Mouse (Mus musculus): ENCODE data around the gene Slc12a7. TPM values are rescaled to one million over a fixed set of nuclear protein-coding genes. Genes with fewer than 3 reads are reported as not detected.
"Not testable (repeated sequence)": the region's sequence is repeated elsewhere in the genome, so short reads cannot be mapped to it uniquely, and the experiment has no call there.

The Slc12a7 gene
- polyA plus RNA-seq, 1 experiment from 2014 or later, result 14.7 TPM

DNA sequence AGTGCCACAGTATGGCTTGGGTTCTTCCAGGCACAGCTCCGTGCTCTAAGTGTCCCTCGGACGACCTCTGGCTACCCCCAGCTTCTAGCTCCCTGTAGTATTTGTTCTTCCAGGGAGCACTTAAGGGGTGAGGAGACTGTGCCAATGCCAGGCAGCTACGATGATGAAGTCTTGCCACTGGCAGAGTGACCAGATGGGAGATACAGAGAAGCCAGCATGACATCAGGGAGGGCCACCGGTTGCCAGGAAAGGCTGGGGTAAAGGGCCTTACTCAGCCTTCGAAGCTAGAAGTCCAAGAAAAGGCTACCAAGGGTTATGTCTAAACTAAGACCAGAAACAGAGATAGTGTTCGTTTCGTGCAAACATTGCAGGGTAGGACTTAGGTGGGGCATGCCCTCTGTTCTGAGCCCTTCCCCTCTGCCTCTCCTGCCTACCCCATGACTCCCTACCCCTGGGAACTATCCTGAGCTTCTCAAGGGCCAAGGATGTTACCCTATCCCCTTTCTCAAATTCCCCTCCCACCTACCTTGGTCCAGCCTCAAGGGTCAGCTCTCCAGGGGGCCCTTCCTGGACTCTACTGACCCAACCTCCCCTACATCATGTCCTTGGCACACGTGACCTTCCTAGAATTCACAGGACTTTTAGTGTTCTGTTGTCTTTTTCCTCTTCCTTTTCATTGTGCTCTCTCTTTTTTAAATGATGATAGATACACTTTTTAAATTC lies 31.6 kb upstream of the Slc12a7 start:
- H3K4me1 ChIP-seq (replicated peaks; ENCODE audit: insufficient read depth, low read length), result no peaks in the 10 kb centered on the region
- WGBS, result 80% methylated on average over 9 of the region's 9 CpGs
- H3K27ac ChIP-seq, result no peak overlapping the region
- no peak for DNase-seq (ENCODE audit: low spot score)
- no peak for TF ChIP-seq CTCF (IDR thresholded peaks at IDR 0.05; ENCODE audit: low read depth)
- no peak overlapping the region for H3K9ac ChIP-seq (ENCODE audit: low read depth, low read length)
- H3K27me3 ChIP-seq (ENCODE audit: insufficient read depth, low read length), result no peaks in the 10 kb centered on the region
- ATAC-seq (replicated peaks; ENCODE audit: low FRiP score, low read depth), result no peak
- H3K4me2 ChIP-seq (ENCODE audit: low read length), result no peak overlapping the region
- no peaks in the 10 kb centered on the region for H3K9me3 ChIP-seq (replicated peaks; ENCODE audit: low read length)
- H3K36me3 ChIP-seq (ENCODE audit: insufficient read depth, low read length), result no peaks in the 10 kb centered on the region
- H3K4me3 ChIP-seq (replicated peaks; ENCODE audit: low read depth, low read length), result no peak overlapping the region

GRCm38 (mm10) chr13:73702776-73703175 lies 30.1 kb upstream of the Slc12a7 start:
- ATAC-seq (replicated peaks; ENCODE audit: low FRiP score, low read depth) (no peak), DNase-seq (ENCODE audit: low spot score) (no peak)
- H3K27ac ChIP-seq, result no peak overlapping the region
- H3K36me3 ChIP-seq (ENCODE audit: insufficient read depth, low read length), result no peaks in the 10 kb centered on the region
- no peaks in the 10 kb centered on the region for H3K4me1 ChIP-seq (replicated peaks; ENCODE audit: insufficient read depth, low read length)
- H3K4me2 ChIP-seq (ENCODE audit: low read length), result no peak overlapping the region
- H3K9me3 ChIP-seq (replicated peaks; ENCODE audit: low read length), result no peaks in the 10 kb centered on the region
- no peak overlapping the region for H3K9ac ChIP-seq (ENCODE audit: low read depth, low read length)
- TF ChIP-seq CTCF (IDR thresholded peaks at IDR 0.05; ENCODE audit: low read depth), result no peak
- WGBS, result 81% methylated on average over 4 of the region's 4 CpGs
- no peak overlapping the region for H3K4me3 ChIP-seq (replicated peaks; ENCODE audit: low read depth, low read length)
- H3K27me3 ChIP-seq (ENCODE audit: insufficient read depth, low read length), result no peaks in the 10 kb centered on the region

GRCm38 (mm10) chr13:73703486-73703885 lies 29.4 kb upstream of the Slc12a7 start:
- H3K9me3 ChIP-seq (replicated peaks; ENCODE audit: low read length); DNase-seq (ENCODE audit: low spot score); H3K4me1 ChIP-seq (replicated peaks; ENCODE audit: insufficient read depth, low read length); H3K27ac ChIP-seq; H3K36me3 ChIP-seq (ENCODE audit: insufficient read depth, low read length); H3K4me3 ChIP-seq (replicated peaks; ENCODE audit: low read depth, low read length); H3K9ac ChIP-seq (ENCODE audit: low read depth, low read length); ATAC-seq (replicated peaks; ENCODE audit: low FRiP score, low read depth); H3K4me2 ChIP-seq (ENCODE audit: low read length); H3K27me3 ChIP-seq (ENCODE audit: insufficient read depth, low read length): not testable (repeated sequence)
- 63% methylated on average over 4 of the region's 4 CpGs for WGBS

DNA sequence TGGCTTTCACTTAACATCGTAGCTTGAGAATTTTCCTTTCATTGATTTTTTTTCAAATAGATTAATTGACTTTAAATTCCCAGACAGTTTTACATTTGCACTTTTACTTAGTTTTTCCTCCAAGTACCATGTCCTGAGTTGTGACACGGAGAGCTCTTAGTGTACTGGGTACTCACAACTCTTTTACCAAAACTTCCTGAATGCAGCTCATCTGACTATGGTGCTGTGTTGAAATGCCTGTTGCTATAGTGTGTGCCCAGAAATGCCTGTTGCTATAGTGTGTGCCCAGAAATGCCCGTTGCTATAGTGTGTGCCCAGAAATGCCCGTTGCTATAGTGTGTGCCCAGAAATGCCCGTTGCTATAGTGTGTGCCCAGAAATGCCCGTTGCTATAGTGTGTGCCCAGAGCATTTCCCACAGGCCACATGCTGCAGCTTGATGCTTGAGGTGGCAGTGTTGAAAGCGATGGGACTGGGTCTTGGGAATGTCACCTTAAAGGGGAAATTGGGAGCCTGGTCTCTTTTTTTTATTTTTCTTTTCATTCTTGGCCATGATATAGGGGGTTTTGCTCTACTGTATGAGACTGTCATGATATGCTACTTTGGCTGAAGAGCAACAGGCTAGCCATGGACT lies 28.1 kb upstream of the Slc12a7 start, which contains the start of gene Slc6a19:
Gene Slc6a19, minus strand, starts transcription at position 172 of the 632 bp plus-strand sequence.
- no peak for TF ChIP-seq CTCF (IDR thresholded peaks at IDR 0.05; ENCODE audit: low read depth)
- no peak within 1 kb of the TSS for H3K4me2 ChIP-seq (ENCODE audit: low read length)
- H3K9me3 ChIP-seq (replicated peaks; ENCODE audit: low read length), result no peaks in the 10 kb centered on the region
- ATAC-seq (replicated peaks; ENCODE audit: low FRiP score, low read depth) (no peak), DNase-seq (ENCODE audit: low spot score) (no peak)
- no peak within 1 kb of the TSS for H3K9ac ChIP-seq (ENCODE audit: low read depth, low read length)
- H3K4me1 ChIP-seq (replicated peaks; ENCODE audit: insufficient read depth, low read length), result 0 out of 2 replicates have a peak, but pooled peaks cover 4% of the 10 kb centered on the region
- no peak within 1 kb of the TSS for H3K27ac ChIP-seq
- 90% methylated on average over 7 of the region's 7 CpGs for WGBS
- no peaks in the 10 kb centered on the region for H3K36me3 ChIP-seq (ENCODE audit: insufficient read depth, low read length)
- H3K4me3 ChIP-seq (replicated peaks; ENCODE audit: low read depth, low read length), result no peak within 1 kb of the TSS
- H3K27me3 ChIP-seq (ENCODE audit: insufficient read depth, low read length), result no peaks in the 10 kb centered on the region

- no peak for TF ChIP-seq CTCF (IDR thresholded peaks at IDR 0.05; ENCODE audit: low read depth)
- H3K36me3 ChIP-seq (ENCODE audit: insufficient read depth, low read length), result no peaks in the 10 kb centered on the region
- H3K9me3 ChIP-seq (replicated peaks; ENCODE audit: low read length), result no peaks in the 10 kb centered on the region
- WGBS, result 34% methylated on average over 6 of the region's 6 CpGs
- H3K4me3 ChIP-seq (replicated peaks; ENCODE audit: low read depth, low read length), result no peak overlapping the region
- no peak overlapping the region for H3K27ac ChIP-seq
- H3K9ac ChIP-seq (ENCODE audit: low read depth, low read length), result no peak overlapping the region
- ATAC-seq (replicated peaks; ENCODE audit: low FRiP score, low read depth), result peak; percentile 29; the same call in 1 of the 2 replicates
- H3K4me1 ChIP-seq (replicated peaks; ENCODE audit: insufficient read depth, low read length), result 0 out of 2 replicates have a peak, but pooled peaks cover 10% of the 10 kb centered on the region
- peak; percentile 54 for DNase-seq (ENCODE audit: low spot score)
- no peak overlapping the region for H3K4me2 ChIP-seq (ENCODE audit: low read length)
- no peaks in the 10 kb centered on the region for H3K27me3 ChIP-seq (ENCODE audit: insufficient read depth, low read length)
Observed at GRCm38 (mm10) chr13:73709491-73709890, 23.4 kb upstream of the Slc12a7 start.

DNA sequence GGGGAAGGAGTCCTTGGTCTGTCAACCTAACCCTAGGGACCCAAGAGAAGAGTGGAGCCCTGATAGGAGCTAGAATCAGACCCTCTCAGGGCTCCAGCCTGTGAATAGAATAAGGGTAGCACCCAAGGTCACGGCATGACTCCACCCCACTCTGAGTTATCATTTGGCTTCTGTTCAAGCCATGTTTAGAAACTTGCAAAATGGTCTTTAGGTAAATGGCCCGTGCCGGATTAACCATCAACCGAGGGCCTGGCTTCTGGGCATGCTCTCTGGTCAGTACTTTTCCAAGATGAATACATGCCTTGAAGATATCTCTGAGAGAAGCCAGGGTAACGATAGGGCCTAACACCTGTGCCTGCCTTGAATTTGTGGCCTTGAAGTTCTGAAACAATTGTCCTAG lies 21.7 kb upstream of the Slc12a7 start:
- no peak overlapping the region for H3K4me2 ChIP-seq (ENCODE audit: low read length)
- H3K9ac ChIP-seq (ENCODE audit: low read depth, low read length), result no peak overlapping the region
- no peak overlapping the region for H3K27ac ChIP-seq
- no peak for DNase-seq (ENCODE audit: low spot score)
- H3K27me3 ChIP-seq (ENCODE audit: insufficient read depth, low read length), result no peaks in the 10 kb centered on the region
- no peak overlapping the region for H3K4me3 ChIP-seq (replicated peaks; ENCODE audit: low read depth, low read length)
- no peaks in the 10 kb centered on the region for H3K36me3 ChIP-seq (ENCODE audit: insufficient read depth, low read length)
- TF ChIP-seq CTCF (IDR thresholded peaks at IDR 0.05; ENCODE audit: low read depth), result no peak
- ATAC-seq (replicated peaks; ENCODE audit: low FRiP score, low read depth), result no peak
- 77% methylated on average over 5 of the region's 5 CpGs for WGBS
- H3K9me3 ChIP-seq (replicated peaks; ENCODE audit: low read length), result no peaks in the 10 kb centered on the region
- H3K4me1 ChIP-seq (replicated peaks; ENCODE audit: insufficient read depth, low read length), result 0 out of 2 replicates have a peak, but pooled peaks cover 10% of the 10 kb centered on the region
